Mouse (Mus musculus) lung, embryonic 15.5 days (tissue): ENCODE measurements around the gene Vps45. TPM values are rescaled to one million over a fixed set of nuclear protein-coding genes. Genes with fewer than 3 reads are reported as not detected.

Source experiments
- ATAC-seq: fragments of 200-750 bp; cut with Nextera tagmentation; 2 replicates; pipeline ENCODE4 v1.8.0; 2017; ENCODE audit warnings: moderate number of reproducible peaks, borderline replicate concordance; ENCODE audit not compliant: low FRiP score, low TSS enrichment; ENCODE audit errors: extremely low read depth
- H3K27ac ChIP-seq: fragments of 300-500 bp; sonication (generic); 2 replicates; pipeline ENCODE4 v1.5.1; 2015; ENCODE audit warnings: moderate library complexity, mild to moderate bottlenecking, inconsistent platforms
- H3K27me3 ChIP-seq: fragments of 300-500 bp; sonication (generic); 2 replicates; pipeline ENCODE4 v1.6.1; 2015; ENCODE audit warnings: inconsistent platforms
- H3K36me3 ChIP-seq: fragments of 300-500 bp; sonication (generic); 2 replicates; pipeline ENCODE4 v1.6.1; 2015; ENCODE audit warnings: inconsistent platforms
- H3K4me1 ChIP-seq: fragments of 300-500 bp; sonication (generic); 2 replicates; pipeline ENCODE4 v1.6.1; 2015; ENCODE audit warnings: inconsistent platforms
- H3K4me2 ChIP-seq: fragments of 300-500 bp; sonication (generic); 2 replicates; pipeline ENCODE4 v1.6.1; 2015; ENCODE audit warnings: inconsistent platforms, mild to moderate bottlenecking, moderate library complexity
- H3K4me3 ChIP-seq: fragments of 300-500 bp; sonication (generic); 2 replicates; pipeline ENCODE4 v1.5.1; 2015; ENCODE audit warnings: mild to moderate bottlenecking, inconsistent platforms
- H3K9ac ChIP-seq: fragments of 300-500 bp; sonication (generic); 2 replicates; pipeline ENCODE4 v1.6.1; 2015; ENCODE audit warnings: inconsistent platforms
- H3K9me3 ChIP-seq: fragments of 300-500 bp; sonication (generic); 2 replicates; pipeline ENCODE4 v1.6.1; 2016; ENCODE audit warnings: inconsistent platforms
- WGBS: fragments of 180-500 bp; shearing (Covaris S2); methylation state at CpG from one replicate; pipeline ENCODE4 v1.1.7; 2015; 5-methylcytosine and 5-hydroxymethylcytosine counted together
- polyA plus RNA-seq: library from polyadenylated mRNA; unstranded; fragments of >200 nt; fragmentation: Nextera tagmentation; extraction: Ambion mirVana; gene quantifications from 2 replicates; pipeline ENCODE4 v1.2.1, GENCODE M21; 2015

Gene Vps45
- 32.2 and 33.4 TPM in 2 replicates for polyA plus RNA-seq

- Histone ChIP-seq H3K4me3 (peak within 1 kb of the TSS; percentile 57), H3K9ac (peak within 1 kb of the TSS; percentile 51), H3K4me1 (peaks cover 9% of the 10 kb centered on the region; the same call in 1 of the 2 replicates), H3K27me3 (no peaks in the 10 kb centered on the region), H3K4me2 (peak within 1 kb of the TSS; percentile 81), H3K27ac (peak within 1 kb of the TSS; percentile 82), H3K36me3 (no peaks in the 10 kb centered on the region), H3K9me3 (no peaks in the 10 kb centered on the region)
- 1% methylated on average over 18 of the region's 18 CpGs for WGBS
- ATAC-seq: peak; percentile 80; the same call in 1 of the 2 replicates
Measured at GRCm38 (mm10) chr3:96058231-96058896, at the start of gene Vps45. Vps45 (minus strand) TSS chr3:96058466.

- Histone ChIP-seq H3K36me3 (no peaks in the 10 kb centered on the region), H3K4me3 (peak overlapping the region; percentile 95; the same call in 1 of the 2 replicates), H3K27ac (no peak overlapping the region), H3K4me1 (peaks cover 35% of the 10 kb centered on the region), H3K27me3 (no peaks in the 10 kb centered on the region), H3K9ac (no peak overlapping the region), H3K9me3 (no peaks in the 10 kb centered on the region), H3K4me2 (peak overlapping the region; percentile 81)
- 83% methylated on average over 4 of the region's 4 CpGs for WGBS
- no peak for ATAC-seq
Measured at GRCm38 (mm10) chr3:96106151-96106550, 47.9 kb upstream of the Vps45 start.

GRCm38 (mm10) chr3:96105232-96105747 lies 47.0 kb upstream of the Vps45 start:
- Histone ChIP-seq H3K27me3 (no peaks in the 10 kb centered on the region), H3K9me3 (no peaks in the 10 kb centered on the region), H3K9ac (peak overlapping the region; percentile 91), H3K4me2 (peak overlapping the region; percentile 81), H3K4me1 (peaks cover 35% of the 10 kb centered on the region), H3K4me3 (peak overlapping the region; percentile 95), H3K36me3 (no peaks in the 10 kb centered on the region), H3K27ac (peak overlapping the region; percentile 96; the same call in 1 of the 2 replicates)
- WGBS: 9% methylated on average over 10 of the region's 10 CpGs
- no peak for ATAC-seq

GRCm38 (mm10) chr3:96104261-96105065 lies 46.2 kb upstream of the Vps45 start, which contains the start of gene Otud7b:
Otud7b (plus strand) TSS chr3:96104527.
- peak within 1 kb of the TSS; percentile 81 for H3K4me2 ChIP-seq
- H3K9me3 ChIP-seq: no peaks in the 10 kb centered on the region
- H3K4me1 ChIP-seq: peaks cover 35% of the 10 kb centered on the region
- under 1% methylated on average over 64 of the region's 84 CpGs for WGBS
- no peaks in the 10 kb centered on the region for H3K27me3 ChIP-seq
- peak; percentile 92 for ATAC-seq
- H3K9ac ChIP-seq: peak within 1 kb of the TSS; percentile 91
- peak within 1 kb of the TSS; percentile 96 for H3K27ac ChIP-seq
- H3K36me3 ChIP-seq: no peaks in the 10 kb centered on the region
- H3K4me3 ChIP-seq: peak within 1 kb of the TSS; percentile 95

GRCm38 (mm10) chr3:96103901-96104260 lies 45.6 kb upstream of the Vps45 start:
- Histone ChIP-seq H3K27ac (peak overlapping the region; percentile 96), H3K4me1 (peaks cover 37% of the 10 kb centered on the region), H3K27me3 (no peaks in the 10 kb centered on the region), H3K4me2 (peak overlapping the region; percentile 81), H3K4me3 (peak overlapping the region; percentile 95), H3K9ac (peak overlapping the region; percentile 91), H3K36me3 (no peaks in the 10 kb centered on the region), H3K9me3 (no peaks in the 10 kb centered on the region)
- WGBS: 0% methylated on average over 8 of the region's 8 CpGs
- peak; percentile 56; the same call in 1 of the 2 replicates for ATAC-seq

GRCm38 (mm10) chr3:96102100-96102872 lies 44.0 kb upstream of the Vps45 start:
- Histone ChIP-seq H3K27me3 (no peaks in the 10 kb centered on the region), H3K4me2 (peak overlapping the region; percentile 51), H3K4me3 (peak overlapping the region; percentile 26), H3K9me3 (no peaks in the 10 kb centered on the region), H3K36me3 (no peaks in the 10 kb centered on the region), H3K4me1 (peaks cover 40% of the 10 kb centered on the region), H3K27ac (no peak overlapping the region), H3K9ac (0 out of 2 replicates have a peak overlapping the region, but pooled peaks have one; percentile 24)
- ATAC-seq: no peak
- 15% methylated on average over 14 of the region's 14 CpGs for WGBS

GRCm38 (mm10) chr3:96098616-96099267 lies 40.5 kb upstream of the Vps45 start:
- no peak overlapping the region for H3K4me2 ChIP-seq
- peaks cover 20% of the 10 kb centered on the region for H3K4me1 ChIP-seq
- H3K27me3 ChIP-seq: no peaks in the 10 kb centered on the region
- H3K9ac ChIP-seq: no peak overlapping the region
- no peaks in the 10 kb centered on the region for H3K36me3 ChIP-seq
- no peaks in the 10 kb centered on the region for H3K9me3 ChIP-seq
- WGBS: 25% methylated on average over 7 of the region's 7 CpGs
- H3K27ac ChIP-seq: 0 out of 2 replicates have a peak overlapping the region, but pooled peaks have one; percentile 33
- H3K4me3 ChIP-seq: no peak overlapping the region
- peak; percentile 50 for ATAC-seq

GRCm38 (mm10) chr3:96098168-96098567 lies 39.9 kb upstream of the Vps45 start:
- WGBS: 54% methylated on average over 4 of the region's 4 CpGs
- no peak overlapping the region for H3K4me2 ChIP-seq

GRCm38 (mm10) chr3:96094203-96094602 lies 35.9 kb upstream of the Vps45 start:
- Histone ChIP-seq H3K9ac (no peak overlapping the region), H3K27me3 (no peaks in the 10 kb centered on the region), H3K36me3 (no peaks in the 10 kb centered on the region), H3K9me3 (no peaks in the 10 kb centered on the region), H3K4me2 (peak overlapping the region; percentile 25; the same call in 1 of the 2 replicates), H3K27ac (no peak overlapping the region), H3K4me1 (peaks cover 4% of the 10 kb centered on the region), H3K4me3 (no peak overlapping the region)
- 44% methylated on average over 13 of the region's 13 CpGs for WGBS
- peak; percentile 55; the same call in 1 of the 2 replicates for ATAC-seq

More at GRCm38 (mm10) chr3:96098168-96098567, 39.9 kb upstream of the Vps45 start:
- no peaks in the 10 kb centered on the region for H3K36me3 ChIP-seq
- H3K27ac ChIP-seq: no peak overlapping the region
- ATAC-seq: no peak
- H3K9me3 ChIP-seq: no peaks in the 10 kb centered on the region
- no peak overlapping the region for H3K9ac ChIP-seq
- no peak overlapping the region for H3K4me3 ChIP-seq
- peaks cover 15% of the 10 kb centered on the region for H3K4me1 ChIP-seq
- no peaks in the 10 kb centered on the region for H3K27me3 ChIP-seq

GRCm38 (mm10) chr3:96093509-96093908 lies 35.2 kb upstream of the Vps45 start:
- WGBS: 56% methylated on average over 13 of the region's 13 CpGs
- ATAC-seq: no peak
- Histone ChIP-seq H3K27ac (no peak overlapping the region), H3K4me3 (no peak overlapping the region), H3K9ac (no peak overlapping the region), H3K27me3 (no peaks in the 10 kb centered on the region), H3K4me2 (no peak overlapping the region), H3K9me3 (no peaks in the 10 kb centered on the region), H3K4me1 (no peaks in the 10 kb centered on the region; the same call in 1 of the 2 replicates), H3K36me3 (no peaks in the 10 kb centered on the region)

- H3K4me3 ChIP-seq: no peak overlapping the region
- H3K27me3 ChIP-seq: no peaks in the 10 kb centered on the region
- no peaks in the 10 kb centered on the region for H3K4me1 ChIP-seq
- H3K27ac ChIP-seq: no peak overlapping the region
- 53% methylated on average over 6 of the region's 6 CpGs for WGBS
- no peaks in the 10 kb centered on the region for H3K36me3 ChIP-seq
- H3K4me2 ChIP-seq: no peak overlapping the region
- H3K9ac ChIP-seq: no peak overlapping the region
- no peak for ATAC-seq
- no peaks in the 10 kb centered on the region for H3K9me3 ChIP-seq
Measured at GRCm38 (mm10) chr3:96091966-96092365, 33.7 kb upstream of the Vps45 start.
